Mouse (Mus musculus) kidney, adult 2 months (tissue): Measurements from ENCODE around the gene Slc25a44. TPM values are rescaled to one million over a fixed set of nuclear protein-coding genes. Genes with fewer than 3 reads are reported as not detected.
A peak's percentile ranks its signal among the peaks of the same experiment; 100 is the strongest.

Source experiments
- DNase-seq: peaks from one replicate; pipeline ENCODE4 v3.0.0; 2021
- H3K27ac ChIP-seq: fragments of 200-500 bp; 2 replicates; pipeline ENCODE4 v1.5.1; 2012; ENCODE audit warnings: low read depth, low read length, control low read depth, inconsistent platforms; ENCODE audit not compliant: insufficient read depth
- H3K27me3 ChIP-seq: fragments of 200-500 bp; replicated peaks from 2 replicates; pipeline ENCODE4 v1.6.1; 2012; ENCODE audit warnings: mild to moderate bottlenecking, moderate library complexity, low read length, inconsistent platforms; ENCODE audit not compliant: control insufficient read depth, insufficient read depth
- H3K36me3 ChIP-seq: fragments of 200-500 bp; 2 replicates; pipeline ENCODE4 v1.6.1; 2012; ENCODE audit warnings: mild to moderate bottlenecking, moderate library complexity, low read length, inconsistent platforms; ENCODE audit not compliant: control insufficient read depth, insufficient read depth
- H3K4me1 ChIP-seq: fragments of 200-500 bp; 2 replicates; pipeline ENCODE4 v1.6.1; 2011; ENCODE audit warnings: low read length; ENCODE audit not compliant: control insufficient read depth, insufficient read depth
- H3K4me3 ChIP-seq: fragments of 200-500 bp; 2 replicates; pipeline ENCODE4 v1.5.1; 2011; ENCODE audit warnings: mild to moderate bottlenecking, low read depth, low read length, control low read depth; ENCODE audit not compliant: insufficient read depth
- CTCF ChIP-seq: fragments of 200-500 bp; conservative IDR thresholded peaks from 2 replicates; pipeline ENCODE4 v1.5.1; 2011; ENCODE audit warnings: low read depth, mild to moderate bottlenecking, control low read depth, low read length, moderate library complexity, mixed read lengths; ENCODE audit not compliant: insufficient read depth, insufficient read length
- POLR2A ChIP-seq: fragments of 200-500 bp; IDR thresholded peaks from one replicate; pipeline ENCODE4 v1.6.1; 2011; ENCODE audit warnings: low read depth, low read length, control low read depth
- WGBS: fragments of 180-500 bp; shearing (Covaris S2); methylation state at CpG from one replicate; pipeline ENCODE4 v1.1.7; 2018; 5-methylcytosine and 5-hydroxymethylcytosine counted together
- polyA plus RNA-seq: library from polyadenylated mRNA; depleted of rRNA; stranded (reverse); fragments of >200 nt; gene quantifications from 2 replicates; pipeline ENCODE4 v1.2.3, GENCODE M21; 2012; rRNA removed

Slc25a44 gene
- polyA plus RNA-seq: 38.3 and 42.7 TPM in 2 replicates

- H3K36me3 ChIP-seq: no peaks in the 10 kb centered on the region
- under 1% methylated on average over 35 of the region's 35 CpGs for WGBS
- peak within 1 kb of the TSS; percentile 79 for H3K27ac ChIP-seq
Measured at GRCm38 (mm10) chr3:88424605-88425329, at the start of gene Slc25a44. TSS of gene Slc25a44 (minus strand) at chr3:88425139.

GRCm38 (mm10) chr3:88473571-88473970 lies 48.6 kb upstream of the Slc25a44 start:
- H3K27ac ChIP-seq: no peak overlapping the region
- DNase-seq: no peak
- TF ChIP-seq POLR2A: no peak
- TF ChIP-seq CTCF: no peak
- no peaks in the 10 kb centered on the region for H3K27me3 ChIP-seq
- no peaks in the 10 kb centered on the region for H3K36me3 ChIP-seq
- peaks cover 10% of the 10 kb centered on the region for H3K4me1 ChIP-seq
- H3K4me3 ChIP-seq: no peak overlapping the region
- WGBS: 64% methylated on average over 1 of the region's 1 CpGs

More at GRCm38 (mm10) chr3:88424605-88425329, at the start of gene Slc25a44:
- peak within 1 kb of the TSS; percentile 95 for H3K4me3 ChIP-seq
- DNase-seq: peak; percentile 99
- no peaks in the 10 kb centered on the region for H3K27me3 ChIP-seq
- H3K4me1 ChIP-seq: peaks cover 23% of the 10 kb centered on the region
- TF ChIP-seq POLR2A: peak; percentile 80
- TF ChIP-seq CTCF: no peak

DNA sequence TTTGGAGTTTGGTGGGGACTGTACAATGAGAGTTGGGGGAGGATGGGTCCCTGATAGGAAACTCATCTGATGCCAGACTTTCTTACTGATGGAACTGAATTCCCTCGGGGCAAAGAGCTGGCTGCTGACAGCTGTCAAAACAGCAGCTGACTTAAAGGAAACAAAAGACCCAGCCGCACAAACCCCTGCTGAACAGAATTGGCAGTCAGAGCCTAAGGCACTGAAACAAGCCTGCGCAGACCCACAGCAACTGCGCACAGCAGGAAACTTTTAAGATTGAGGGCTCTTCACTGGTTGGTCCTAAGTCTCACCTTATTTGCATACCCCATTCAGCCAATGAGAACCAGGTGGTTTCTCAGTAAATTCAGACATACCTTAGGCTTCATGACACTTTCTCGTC lies 48.1 kb upstream of the Slc25a44 start:
- no peaks in the 10 kb centered on the region for H3K27me3 ChIP-seq
- TF ChIP-seq CTCF: no peak
- TF ChIP-seq POLR2A: no peak
- DNase-seq: no peak
- peaks cover 10% of the 10 kb centered on the region for H3K4me1 ChIP-seq
- no peak overlapping the region for H3K4me3 ChIP-seq
- H3K36me3 ChIP-seq: no peaks in the 10 kb centered on the region
- H3K27ac ChIP-seq: no peak overlapping the region
- WGBS: 44% methylated on average over 5 of the region's 5 CpGs

- WGBS: 26% methylated on average over 10 of the region's 10 CpGs
- no peak for TF ChIP-seq CTCF
- TF ChIP-seq POLR2A: no peak
- peak overlapping the region; percentile 67 for H3K27ac ChIP-seq
- H3K27me3 ChIP-seq: no peaks in the 10 kb centered on the region
- peaks cover 10% of the 10 kb centered on the region for H3K4me1 ChIP-seq
- no peaks in the 10 kb centered on the region for H3K36me3 ChIP-seq
- H3K4me3 ChIP-seq: no peak overlapping the region
- DNase-seq: peak; percentile 81
Measured at GRCm38 (mm10) chr3:88470943-88471479, 46.1 kb upstream of the Slc25a44 start.

DNA sequence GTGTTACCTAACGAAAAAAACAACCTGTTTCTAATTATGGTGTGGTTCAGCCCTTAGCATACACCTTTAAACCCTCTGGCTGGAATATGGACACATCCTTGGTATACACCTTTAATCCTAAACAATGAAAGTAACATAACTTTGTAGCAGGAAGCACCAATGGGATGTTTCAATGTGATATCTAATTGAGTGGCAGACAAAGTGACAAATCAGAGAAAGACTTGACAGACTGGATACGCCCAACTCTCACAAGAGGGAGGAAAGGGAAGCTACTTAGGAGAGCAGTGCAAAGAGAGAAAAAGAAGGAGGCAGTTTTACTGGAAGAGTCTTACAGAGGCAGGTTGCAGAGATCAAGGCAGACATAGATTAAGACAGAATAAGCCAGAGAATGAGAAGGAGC lies 44.5 kb upstream of the Slc25a44 start:
- no peak overlapping the region for H3K4me3 ChIP-seq

DNA sequence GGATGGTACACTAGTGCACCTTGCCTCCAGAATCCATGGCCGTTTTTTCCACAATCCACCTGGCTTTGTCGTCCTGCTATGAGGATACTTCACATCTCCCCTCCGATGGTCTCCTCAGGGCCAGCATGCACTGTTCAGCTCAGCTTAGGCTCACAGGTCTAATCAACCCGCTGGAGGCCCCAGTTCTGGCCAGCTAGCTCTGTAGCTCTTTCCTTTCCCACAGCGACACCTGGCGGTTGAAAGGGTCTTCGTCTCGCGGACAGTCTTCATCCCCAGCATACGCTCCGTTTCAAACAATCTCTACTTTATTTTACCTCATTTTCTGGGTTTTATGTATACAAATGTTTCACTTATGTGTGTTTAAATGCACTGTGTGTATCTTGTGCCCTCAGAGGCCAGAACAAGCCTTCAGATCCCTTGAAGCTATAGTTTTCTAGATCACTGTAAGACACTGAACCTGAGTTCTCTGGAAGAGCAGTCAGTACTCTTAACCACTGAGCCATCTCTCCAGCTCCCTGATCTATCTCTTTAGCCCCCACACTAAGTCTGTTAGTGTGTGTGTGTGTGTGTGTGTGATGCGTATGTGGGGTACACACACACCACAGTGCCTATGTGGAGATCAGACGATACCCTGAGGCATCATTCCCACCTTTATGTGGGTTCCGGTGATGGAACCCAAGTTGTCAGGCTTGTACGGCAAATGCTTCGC lies 42.3 kb upstream of the Slc25a44 start:
- no peak overlapping the region for H3K27ac ChIP-seq
- H3K4me1 ChIP-seq: peaks cover 10% of the 10 kb centered on the region
- no peaks in the 10 kb centered on the region for H3K36me3 ChIP-seq
- no peak for TF ChIP-seq POLR2A
- peak; percentile 93 for TF ChIP-seq CTCF
- 28% methylated on average over 16 of the region's 16 CpGs for WGBS
- no peak overlapping the region for H3K4me3 ChIP-seq
- no peaks in the 10 kb centered on the region for H3K27me3 ChIP-seq
- DNase-seq: peak; percentile 90

More for the DNA sequence above, 44.5 kb upstream of the Slc25a44 start:
- no peak for TF ChIP-seq CTCF
- TF ChIP-seq POLR2A: no peak
- H3K4me1 ChIP-seq: peaks cover 10% of the 10 kb centered on the region
- 86% methylated on average over 2 of the region's 2 CpGs for WGBS
- no peaks in the 10 kb centered on the region for H3K36me3 ChIP-seq
- no peak for DNase-seq
- H3K27ac ChIP-seq: no peak overlapping the region
- no peaks in the 10 kb centered on the region for H3K27me3 ChIP-seq

GRCm38 (mm10) chr3:88465127-88465526 lies 40.2 kb upstream of the Slc25a44 start:
- no peak for TF ChIP-seq CTCF
- no peak for TF ChIP-seq POLR2A
- Histone ChIP-seq H3K36me3 (no peaks in the 10 kb centered on the region), H3K4me3 (no peak overlapping the region), H3K27me3 (no peaks in the 10 kb centered on the region), H3K4me1 (no peaks in the 10 kb centered on the region), H3K27ac (no peak overlapping the region)
- 84% methylated on average over 2 of the region's 2 CpGs for WGBS
- no peak for DNase-seq
